Mouse (Mus musculus) brain, embryonic 14.5 days (tissue): ENCODE measurements around the gene Lmtk2.

ENCODE experiments used
- CTCF ChIP-seq: fragments of 200-500 bp; IDR thresholded peaks from 2 replicates; pipeline ENCODE4 v1.5.1; 2012; ENCODE audit warnings: inconsistent platforms, mild to moderate bottlenecking, moderate library complexity, borderline replicate concordance; ENCODE audit not compliant: insufficient read depth, insufficient read length; ENCODE audit errors: extremely low read depth
- POLR2A ChIP-seq: fragments of 200-500 bp; IDR thresholded peaks from 2 replicates; pipeline ENCODE4 v1.6.1; 2012; ENCODE audit warnings: mild to moderate bottlenecking, inconsistent platforms, borderline replicate concordance; ENCODE audit not compliant: poor library complexity, insufficient read depth, insufficient read length, severe bottlenecking; ENCODE audit errors: extremely low read depth

GRCm38 (mm10) chr5:144159137-144159536 is 58.9 kb downstream of the Lmtk2 start:
- TF ChIP-seq POLR2A (no peak), CTCF (no peak)
